Mouse (Mus musculus): ENCODE results near the gene Gm42878.

Gene Gm42878

DNA sequence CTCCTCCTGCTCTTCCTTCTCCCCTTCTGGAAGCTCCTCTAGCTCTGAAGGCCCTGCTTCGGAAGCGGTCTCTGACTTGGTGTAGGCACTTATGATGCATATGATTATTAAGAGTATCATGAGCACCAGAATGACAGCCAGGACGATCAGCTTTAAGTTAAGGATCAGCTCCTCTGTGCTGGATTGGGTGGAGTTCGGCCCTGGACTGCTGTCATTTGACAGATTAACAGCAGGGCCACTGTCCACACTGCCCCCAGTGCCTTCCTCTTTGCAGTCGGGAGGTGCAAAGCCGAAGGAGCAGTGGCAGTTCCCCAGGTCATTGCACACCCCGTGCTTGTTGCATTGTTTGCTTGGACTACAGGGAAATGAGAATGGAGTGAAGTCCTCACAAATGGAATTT is 44.6 kb downstream of the Gm42878 start:
- DNase-seq (ENCODE audit: low spot score) = no peak

GRCm38 (mm10) chr5:121493305-121493704 is 52.0 kb downstream of the Gm42878 start:
- DNase-seq (ENCODE audit: low spot score) = no peak

- no peak for DNase-seq (ENCODE audit: low spot score)
These were observed 60.5 kb downstream of the Gm42878 start for GRCm38 (mm10) chr5:121484801-121485200.

- DNase-seq (ENCODE audit: low spot score) = peak; percentile 87
These were observed 67.6 kb downstream of the Gm42878 start for GRCm38 (mm10) chr5:121477680-121478079.

DNA sequence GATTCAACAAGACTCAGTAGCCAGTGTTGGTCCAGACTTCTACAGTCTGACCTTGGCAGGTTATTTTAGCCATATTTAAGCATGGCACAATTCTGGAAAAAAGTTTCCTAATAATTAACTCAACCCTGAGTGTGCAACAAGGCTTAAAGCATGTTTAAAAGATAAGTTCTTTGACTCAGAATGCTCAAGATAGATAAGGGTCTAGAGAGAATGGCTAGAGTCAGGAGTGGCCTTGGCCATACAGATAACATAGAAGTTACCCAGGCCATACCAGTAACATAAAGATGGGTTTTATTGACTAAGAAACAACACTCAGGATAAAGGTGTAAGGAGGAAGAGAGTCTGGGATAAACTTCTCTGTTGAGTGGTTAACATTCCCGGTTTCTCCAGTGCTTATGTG is 69.2 kb downstream of the Gm42878 start:
- no peak for DNase-seq (ENCODE audit: low spot score)

GRCm38 (mm10) chr5:121474610-121475009 is 70.7 kb downstream of the Gm42878 start:
- no peak for DNase-seq (ENCODE audit: low spot score)

GRCm38 (mm10) chr5:121472411-121472810 is 72.9 kb downstream of the Gm42878 start:
- no peak for DNase-seq (ENCODE audit: low spot score)

DNA sequence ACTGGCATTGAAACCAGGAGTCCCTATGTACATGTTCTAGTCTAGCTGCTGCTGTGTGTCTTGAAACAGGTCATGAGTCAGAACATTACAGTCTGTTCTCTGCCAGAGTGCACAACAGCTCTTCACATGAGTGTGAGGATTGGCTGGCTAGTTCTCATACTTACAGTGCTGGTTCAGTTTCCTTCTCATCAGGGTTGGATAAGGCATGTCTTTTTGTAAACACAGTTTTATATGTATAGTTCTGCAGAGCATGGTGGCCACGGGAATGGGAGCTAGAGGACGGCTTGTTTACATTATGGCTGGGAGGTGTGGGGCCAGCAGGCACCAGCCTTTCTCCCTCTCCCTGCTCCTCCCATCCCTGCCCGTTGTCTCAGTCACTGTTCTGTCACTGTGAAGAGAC is 75.7 kb downstream of the Gm42878 start:
- DNase-seq (ENCODE audit: low spot score) = peak; percentile 60

Measured in adipocyte (in vitro differentiated cells).